Mouse (Mus musculus) right cerebral cortex, postnatal 14 days (tissue): ENCODE measurements around the gene Kcnmb3.

Experiments used
- DNase-seq: peaks from one replicate; pipeline ENCODE4 v3.0.0; 2022

The Kcnmb3 gene

DNA sequence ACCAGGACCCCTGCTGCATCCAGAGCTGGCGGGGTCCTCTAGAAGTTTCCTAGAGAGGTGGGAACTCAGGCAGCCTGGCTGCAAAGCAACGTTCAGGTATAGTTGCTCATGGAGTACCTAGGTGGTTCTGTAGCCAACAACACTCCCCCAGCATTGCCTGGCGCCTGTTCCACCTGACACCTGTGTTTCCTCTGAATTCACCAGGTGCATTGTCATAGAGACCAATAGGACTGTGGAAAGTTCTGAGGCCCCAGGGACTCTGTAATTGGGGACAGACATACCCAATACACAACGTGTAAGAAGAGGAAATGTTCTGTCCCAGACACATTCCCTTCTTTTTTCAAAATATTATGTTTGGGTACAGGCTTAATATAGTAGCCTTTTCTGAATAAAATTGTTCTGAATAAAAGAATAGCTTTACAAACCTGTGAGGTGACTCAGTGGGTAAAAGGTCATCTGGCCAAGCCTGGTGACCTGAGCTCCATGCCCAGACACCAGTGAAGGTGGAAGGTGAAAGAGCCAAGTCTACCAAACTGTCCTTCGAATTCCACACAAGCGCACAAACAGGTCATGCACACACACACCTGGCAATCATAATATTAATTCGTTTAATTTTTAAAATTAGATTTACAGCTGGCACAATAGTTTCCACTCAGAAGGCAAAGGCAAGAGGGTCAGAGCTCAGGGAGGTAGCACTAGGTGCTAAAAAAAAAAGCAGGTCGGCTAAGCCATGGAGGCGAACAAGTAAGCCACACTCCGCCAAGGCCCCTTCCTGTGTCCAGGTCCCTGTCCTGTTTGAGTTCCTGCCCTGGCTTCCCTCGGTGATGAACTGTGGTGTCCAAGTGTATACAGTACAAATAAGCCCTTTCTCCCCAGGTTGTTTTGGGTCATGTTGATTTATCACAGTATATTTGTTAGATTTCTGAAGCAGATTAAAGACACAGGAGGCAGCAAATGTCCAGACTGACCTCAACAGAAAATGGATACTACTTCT lies at the start of gene Kcnmb3:
Gene Kcnmb3 (minus strand): TSS at position 135 of the 994 bp plus-strand sequence.
- DNase-seq = no peak

DNA sequence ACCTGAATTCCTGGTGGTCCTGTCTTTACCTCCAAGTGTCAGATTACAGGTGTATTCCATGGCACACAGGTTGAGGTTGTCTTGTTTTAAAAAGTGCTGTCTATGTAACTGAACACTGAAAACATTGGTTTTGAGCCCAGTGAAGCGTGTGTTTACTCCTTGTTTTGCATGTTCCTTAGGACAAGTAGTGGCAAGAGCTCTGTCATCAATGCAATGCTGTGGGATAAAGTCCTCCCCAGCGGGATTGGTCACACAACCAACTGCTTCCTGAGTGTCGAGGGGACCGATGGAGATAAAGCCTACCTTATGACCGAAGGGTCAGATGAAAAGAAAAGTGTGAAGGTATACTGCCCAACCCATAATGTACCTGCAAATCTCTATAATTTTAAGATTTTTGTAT lies 46.1 kb upstream of the Kcnmb3 start:
- no peak for DNase-seq

DNA sequence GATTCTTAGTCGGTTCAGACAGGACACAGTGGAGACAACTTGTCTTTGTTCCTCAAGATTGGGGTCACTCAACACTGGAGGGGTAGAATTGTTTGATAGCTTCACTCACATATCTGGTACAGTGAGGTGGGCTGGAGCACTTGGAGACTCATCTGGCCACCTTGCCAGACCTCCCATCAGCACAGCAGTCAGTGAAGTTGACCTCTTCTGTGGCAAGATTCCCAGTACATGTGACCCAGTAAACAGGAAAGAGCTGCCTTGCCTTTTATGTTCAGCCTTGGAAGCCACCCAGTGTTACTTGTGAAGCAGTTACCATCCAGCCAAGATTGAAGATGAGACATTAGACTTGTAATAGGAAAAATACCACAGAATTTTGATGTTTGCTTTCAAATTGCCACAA lies 45.5 kb upstream of the Kcnmb3 start:
- DNase-seq = no peak

DNA sequence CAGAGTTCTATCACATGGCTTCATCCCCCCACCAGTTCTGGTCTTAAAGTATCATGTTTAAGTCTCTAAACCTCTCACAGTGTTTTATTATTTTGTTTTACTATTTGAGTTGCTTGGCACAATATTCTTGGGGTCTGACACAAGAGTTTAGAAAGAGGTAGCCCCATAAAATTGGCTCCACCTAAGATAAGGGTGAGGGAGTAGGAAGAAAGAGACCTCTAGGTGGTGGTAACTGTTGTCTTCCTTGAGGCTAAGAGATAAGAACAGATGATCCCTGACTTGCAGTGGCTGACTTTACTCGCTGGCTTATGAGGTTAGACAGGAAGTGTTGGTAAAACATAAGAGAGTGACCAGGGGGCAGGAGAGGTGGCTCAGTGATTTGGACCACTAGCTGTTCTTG lies 43.7 kb upstream of the Kcnmb3 start:
- no peak for DNase-seq

DNA sequence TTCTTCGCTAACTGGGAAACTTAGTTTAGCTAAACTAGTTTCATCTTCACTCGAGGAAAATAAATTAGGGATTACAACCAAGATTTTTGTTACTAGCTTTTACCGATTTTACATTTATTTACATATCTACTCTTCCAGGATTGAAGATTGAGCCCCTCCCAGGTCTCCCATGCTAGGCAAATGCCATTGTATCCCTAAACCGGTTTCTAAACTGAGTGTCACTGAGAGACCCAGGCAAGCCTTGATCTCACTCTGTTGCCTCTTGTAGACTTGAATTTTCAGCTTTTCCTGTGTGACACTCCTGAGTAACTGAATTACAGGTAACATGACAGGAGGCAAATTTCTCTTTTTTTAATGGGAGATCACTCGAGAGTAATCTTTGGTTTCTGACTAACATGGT lies 38.0 kb upstream of the Kcnmb3 start:
- no peak for DNase-seq

DNA sequence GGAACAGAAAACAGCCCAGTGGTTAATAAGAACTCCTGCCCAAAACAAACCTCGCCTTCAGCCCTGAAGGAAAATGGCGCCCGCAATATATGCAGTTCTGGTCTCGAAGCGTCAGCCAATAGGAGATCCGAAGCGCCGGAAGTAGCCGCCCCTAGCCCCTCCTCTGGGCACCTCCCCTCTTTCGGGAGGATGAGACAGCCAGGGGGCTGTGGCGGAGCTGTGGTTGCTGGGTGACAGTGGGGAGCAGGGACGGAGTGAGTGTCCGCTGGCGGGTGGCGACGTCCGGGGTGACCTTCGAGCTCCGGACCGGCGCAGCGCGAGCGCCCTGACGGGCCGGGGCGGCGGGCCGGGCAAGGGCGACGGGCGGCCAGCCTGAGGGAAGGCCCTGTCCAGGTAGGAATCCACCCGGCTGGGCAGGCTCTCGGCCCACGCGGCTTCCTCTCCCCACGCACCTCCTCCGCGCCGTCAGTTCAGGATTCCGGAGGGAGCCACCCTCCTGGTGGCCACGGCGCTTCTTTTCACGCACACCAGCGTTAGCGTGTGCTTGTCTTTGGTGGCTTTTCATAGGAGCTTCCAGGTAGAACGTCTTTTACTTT lies 37.4 kb upstream of the Kcnmb3 start, which contains the start of gene Mfn1:
Gene Mfn1 (plus strand): TSS at position 163 of the 596 bp plus-strand sequence.
- DNase-seq = peak; percentile 85

DNA sequence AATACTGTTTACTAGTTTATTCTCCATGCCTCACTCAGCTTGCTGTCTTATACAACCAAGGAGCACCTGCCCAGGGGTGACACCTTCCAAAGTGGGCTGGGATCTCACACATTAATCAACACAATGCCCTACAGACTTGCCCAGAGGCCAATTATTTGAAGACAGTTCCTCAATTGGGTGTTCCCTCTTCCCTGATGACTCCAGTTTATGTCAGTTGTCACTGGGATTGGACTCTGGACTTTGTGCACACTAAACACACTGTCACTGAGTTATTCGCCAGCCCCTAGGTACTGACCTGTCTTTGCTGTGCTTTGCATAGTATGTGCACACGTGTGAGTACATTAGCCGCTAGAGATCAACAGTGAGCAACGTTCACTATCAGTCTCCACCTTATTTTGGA lies 35.1 kb upstream of the Kcnmb3 start:
- DNase-seq = no peak

DNA sequence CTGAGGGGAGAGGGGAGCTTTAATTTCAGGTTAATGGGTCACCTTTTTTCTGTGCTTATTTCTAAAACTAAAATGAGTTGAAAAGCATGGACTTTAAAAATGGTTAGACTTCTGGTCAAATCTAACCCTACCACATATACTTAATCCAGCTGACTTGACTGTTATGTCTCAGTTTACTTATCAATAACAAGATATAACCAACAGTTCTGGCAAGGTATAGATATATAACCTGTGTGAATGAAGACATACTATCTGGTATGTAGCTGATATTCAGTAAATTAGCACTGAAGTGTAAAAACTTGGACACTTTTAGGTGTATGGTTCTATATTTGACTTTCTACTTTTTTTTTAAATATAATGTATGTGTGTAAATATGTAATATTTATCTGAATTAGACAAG lies 21.5 kb upstream of the Kcnmb3 start:
- DNase-seq = no peak

DNA sequence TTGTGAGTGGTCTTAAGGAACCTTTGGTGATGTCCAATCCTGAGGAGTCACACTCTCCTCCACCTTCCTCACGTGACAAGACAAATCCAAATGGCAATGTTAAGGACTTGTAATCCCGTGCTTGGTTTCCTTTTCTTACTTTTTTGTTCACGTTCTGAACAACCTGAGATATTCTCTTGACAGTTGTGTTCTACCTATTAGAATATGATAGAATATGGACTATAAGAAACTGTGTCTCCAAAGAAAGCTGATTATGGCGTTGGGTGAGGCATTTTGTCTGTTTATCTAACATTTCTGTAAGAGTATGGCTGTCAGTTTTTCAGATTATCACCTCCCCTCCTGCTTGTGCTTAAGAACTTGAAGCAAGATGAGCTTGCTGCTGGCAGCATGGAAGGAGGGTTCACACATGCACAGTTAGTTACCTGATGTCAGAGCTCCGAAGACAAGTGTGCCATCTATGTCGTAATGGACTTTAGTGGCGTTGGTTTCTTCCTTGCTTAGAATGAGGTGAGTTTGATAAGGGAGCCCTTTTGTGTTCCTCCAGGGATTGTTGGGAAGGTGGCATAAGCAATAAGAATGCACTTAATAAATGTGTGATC lies 20.8 kb upstream of the Kcnmb3 start:
- no peak for DNase-seq

DNA sequence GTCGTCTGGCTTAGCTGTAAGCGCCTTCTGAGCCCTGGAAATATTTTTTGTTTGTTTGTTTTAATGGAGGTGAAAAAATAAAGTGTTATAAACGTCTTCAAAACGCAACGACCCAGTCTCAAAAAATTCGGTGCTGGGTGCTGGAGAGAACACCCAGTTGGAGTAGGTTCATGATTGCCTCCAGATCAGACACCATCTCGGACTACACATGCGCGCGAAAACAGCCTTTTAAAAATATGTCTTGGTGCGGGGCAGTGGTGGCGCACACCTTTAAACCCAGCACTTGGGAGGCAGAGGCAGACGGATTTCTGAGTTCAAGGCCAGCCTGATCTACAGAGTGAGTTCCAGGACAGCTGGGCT lies 19.1 kb upstream of the Kcnmb3 start:
- no peak for DNase-seq

DNA sequence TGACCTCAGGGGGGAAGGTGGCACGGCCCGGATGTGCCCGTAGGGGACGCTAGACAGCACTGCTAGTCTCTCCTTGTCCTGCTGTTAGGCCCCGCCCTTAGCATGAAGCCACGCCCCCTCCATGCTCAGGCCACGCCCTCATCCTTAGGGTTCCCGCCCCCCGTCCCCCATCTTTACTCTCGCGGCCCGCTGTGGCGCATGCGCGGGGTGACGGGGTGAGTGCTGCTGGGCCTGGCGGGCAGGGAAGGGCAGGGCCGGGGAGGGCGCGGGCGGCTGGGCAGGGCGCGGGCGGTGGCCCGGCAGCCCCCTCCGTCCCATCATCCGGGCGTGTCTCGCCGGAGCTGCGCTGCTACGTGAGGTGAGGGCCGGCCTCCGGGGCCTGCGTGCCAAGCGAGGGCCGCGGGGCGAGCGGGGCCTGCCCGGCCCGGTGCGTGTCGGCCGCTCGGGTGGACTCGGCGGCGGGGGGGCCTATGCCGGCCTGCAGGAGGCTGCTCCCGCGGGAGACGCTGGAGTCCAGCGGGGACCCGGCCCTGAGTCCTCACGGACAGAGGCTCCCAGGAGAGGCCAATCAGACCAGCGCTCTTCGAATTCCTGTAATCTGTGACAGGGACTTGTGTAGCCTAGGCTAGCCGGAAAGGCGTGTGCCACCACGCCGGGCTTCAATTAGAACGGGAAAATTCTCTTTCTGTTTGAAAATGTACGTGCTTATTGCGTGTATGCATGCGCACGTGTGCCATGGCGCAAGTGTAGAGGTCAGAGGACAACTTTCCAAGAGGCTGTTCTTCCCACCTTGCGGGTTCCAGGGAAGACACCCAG lies 18.6 kb upstream of the Kcnmb3 start:
- peak; percentile 93 for DNase-seq

DNA sequence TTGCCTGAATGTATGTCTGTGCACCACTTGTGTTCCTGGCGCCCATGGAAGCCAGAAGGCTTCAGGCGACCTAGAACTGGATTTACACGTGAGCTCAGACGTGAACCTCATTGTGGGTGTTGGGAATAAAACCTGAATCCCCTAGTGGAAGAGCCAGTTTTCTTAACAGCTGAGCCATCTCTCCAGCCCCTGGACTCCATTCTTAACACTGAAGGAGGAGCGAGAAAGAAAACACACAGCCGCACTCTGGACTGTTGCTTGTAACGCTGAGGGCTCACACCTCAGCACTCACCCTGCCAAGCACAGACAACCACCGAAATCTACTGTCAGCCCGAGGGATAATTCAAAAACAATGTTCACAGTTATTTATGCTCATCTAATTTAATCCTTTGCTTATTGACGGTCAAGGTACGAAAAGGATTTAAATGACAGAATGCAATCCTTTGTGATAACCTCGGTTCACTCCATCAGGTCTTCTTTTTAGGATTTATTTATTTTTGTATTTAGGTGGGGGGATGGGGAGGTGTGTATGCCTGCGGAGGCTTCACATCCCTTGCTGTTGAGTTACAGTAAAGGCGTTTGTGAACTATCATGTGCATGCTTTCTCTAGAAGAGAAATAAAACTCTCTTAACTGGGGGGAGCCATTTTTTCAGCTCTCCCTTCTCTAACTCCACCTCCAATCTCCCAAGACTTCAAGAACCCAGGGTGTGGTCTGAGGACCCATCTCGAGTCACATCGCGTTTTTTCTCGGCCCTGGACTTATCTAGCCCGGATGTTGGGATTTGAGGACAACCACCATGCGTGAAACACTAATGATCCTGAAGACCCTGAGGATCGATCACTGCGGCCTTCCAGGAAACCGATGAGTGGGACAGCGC lies 17.7 kb upstream of the Kcnmb3 start, which contains the start of gene Zfp639:
Gene Zfp639 (plus strand): TSS at position 764 of the 879 bp plus-strand sequence.
- DNase-seq = no peak

DNA sequence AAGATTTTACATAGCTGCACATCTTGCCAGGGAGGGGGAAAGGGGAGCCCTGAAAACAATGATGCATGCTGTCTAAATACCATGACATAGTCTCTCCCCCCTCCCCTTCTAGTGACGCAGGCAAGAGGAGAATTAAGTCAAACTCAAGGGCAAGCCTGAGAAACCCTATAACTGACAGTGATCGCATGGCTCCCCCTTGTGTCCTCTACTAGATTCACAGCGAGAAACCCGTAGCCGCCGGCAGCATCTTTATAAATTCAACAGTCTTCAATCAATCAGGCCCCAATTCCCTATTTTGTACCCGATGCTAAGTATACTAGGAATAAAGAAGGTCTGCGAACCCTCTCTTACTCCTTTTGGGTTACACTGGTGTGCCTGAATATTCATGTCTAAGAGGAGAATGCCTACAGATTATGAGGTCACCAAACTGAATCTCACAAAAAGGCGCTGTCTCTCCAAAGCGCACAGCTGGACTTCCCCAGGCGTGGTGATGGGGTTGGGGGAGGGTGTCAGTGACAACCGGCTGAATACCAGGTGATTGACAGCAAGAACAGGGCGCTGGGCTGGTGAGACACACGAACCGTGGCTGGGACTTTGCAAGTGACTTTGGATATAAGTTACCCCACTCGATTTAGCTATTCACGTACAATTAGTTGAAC lies 16.8 kb upstream of the Kcnmb3 start:
- peak; percentile 62 for DNase-seq

DNA sequence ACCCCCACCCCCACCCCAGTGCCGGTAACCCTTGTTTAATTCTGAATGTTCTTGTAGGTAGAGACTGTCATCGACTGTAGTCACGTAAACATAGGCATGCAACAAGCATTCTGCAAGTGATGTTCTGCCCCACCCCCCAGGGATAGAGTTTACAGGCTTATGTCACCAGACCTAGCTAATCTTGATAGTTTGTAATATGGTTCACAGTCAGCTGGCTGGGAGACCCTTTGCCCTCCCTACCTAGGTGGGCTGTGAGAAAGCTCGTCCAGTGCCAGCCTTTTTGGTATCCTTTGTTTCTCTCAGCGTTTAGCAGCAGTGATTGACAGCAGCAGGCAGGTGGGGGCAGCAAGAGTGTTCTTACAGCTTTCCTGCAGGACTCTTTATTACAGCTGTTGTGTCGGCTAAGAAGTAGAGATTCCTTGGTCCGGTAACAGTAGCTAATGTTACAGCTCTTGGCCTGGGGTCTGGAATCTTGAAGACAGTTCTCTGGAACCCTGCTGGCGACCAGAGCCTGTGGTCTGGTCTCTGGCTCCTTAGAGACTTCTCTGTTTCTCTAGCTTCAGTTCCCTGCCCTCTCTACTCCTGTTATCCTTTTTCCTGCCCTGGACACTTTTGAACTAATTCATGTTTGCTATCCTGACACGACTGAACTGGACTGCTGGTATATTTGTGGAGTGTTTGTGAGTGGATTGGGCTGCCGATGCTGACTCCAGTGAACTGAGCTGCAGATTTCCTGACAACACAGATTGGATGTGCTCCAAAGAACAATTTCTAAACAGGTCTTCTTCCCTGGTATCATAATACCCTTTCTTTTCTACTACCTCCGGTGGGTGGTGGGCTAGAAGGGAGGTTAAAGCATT lies 14.6 kb upstream of the Kcnmb3 start:
- no peak for DNase-seq

DNA sequence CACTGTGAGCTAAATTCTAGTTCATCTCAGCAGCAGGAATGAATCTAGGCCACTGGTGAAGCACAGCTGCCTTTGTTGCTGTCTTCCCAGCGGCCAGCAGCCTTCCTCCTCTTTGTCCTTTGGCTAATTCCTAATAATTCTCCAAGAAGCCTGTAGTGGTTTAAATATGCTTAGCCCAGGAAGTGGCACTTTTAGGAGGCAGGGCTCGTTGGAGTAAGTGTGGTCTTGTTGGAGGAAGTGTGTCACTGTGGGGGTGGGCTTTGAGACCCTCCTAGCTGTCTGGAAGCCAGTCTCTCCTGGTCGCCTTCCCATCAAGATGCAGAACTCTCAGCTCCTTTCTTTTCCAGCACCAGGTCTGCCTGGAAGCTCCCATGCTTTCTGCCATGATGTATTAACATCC lies 13.8 kb upstream of the Kcnmb3 start:
- no peak for DNase-seq

DNA sequence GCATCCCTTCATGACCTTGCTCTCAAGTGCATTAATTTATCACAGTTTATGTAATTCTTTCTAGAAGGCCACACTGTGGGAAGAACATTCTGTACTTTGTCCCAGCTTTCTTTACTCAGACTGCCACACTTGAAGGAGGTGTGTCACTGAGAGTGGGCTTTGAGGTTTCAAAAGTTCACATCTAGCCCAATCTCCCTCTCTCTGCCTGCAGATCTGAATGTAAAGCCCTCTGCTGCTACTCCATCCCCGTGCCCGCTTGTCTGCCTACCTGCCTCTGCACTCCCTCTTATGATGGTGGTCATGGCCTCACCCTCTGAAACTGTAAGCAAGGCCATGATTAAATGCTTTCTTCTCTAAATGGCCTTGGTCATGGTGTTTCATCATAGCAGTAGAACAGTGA lies 8.3 kb upstream of the Kcnmb3 start:
- no peak for DNase-seq

DNA sequence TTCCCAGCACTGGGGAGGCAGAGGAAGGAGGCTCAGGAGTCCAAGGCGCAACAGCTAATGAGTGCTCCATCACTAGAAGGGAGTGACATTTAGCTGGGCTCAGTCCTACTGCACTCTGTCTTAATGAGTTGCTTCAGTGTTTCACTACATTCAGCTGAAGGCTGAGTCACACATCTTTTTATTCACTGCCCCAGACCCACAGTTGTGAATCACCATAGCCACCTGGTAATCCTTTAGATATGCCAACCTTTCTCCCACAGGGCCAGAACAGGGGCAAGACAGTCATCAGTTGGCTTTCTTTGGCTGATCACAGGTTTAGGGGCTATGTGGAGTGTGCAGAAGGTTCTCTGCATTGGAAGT lies 4.7 kb upstream of the Kcnmb3 start:
- DNase-seq = no peak

DNA sequence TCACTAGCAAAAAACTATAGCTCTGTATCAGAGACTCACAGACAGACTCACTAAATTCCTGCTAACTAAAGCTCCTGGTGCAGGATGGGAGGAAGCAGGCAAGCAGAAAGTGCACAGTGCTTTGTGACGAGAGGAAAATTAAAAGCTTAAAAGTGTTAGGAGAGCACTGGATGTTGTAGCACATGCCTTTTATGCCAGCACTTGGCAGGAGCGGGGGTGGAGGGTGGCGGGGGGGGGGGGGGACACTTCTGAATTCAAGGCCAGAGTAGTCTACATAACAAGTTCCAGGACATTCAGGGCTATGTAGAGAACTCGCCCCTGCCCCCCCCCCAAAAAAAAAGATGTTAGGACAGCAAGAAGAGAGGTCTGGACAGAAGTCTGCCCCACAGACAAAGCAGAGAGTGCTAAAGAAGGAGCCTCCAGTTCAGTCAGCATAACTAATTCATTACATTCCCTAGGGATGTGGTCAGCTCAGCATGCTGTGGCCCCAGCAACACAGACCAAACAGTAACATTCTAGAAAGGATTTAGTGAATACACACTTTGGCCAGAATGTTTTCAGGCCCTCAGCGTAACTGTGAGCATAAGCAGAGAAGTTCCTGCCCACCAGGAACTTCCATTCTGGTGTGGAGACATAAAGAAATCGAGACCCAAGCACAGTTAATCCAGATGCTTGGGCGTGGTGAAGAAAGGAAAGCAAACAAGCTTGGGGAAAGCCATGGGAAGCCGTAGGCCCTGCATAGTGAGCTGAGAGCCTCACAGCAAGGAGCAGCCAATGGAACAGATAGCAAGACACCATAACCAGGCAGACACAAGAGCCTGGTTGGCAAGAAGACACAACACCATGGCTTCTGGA lies 4.1 kb upstream of the Kcnmb3 start:
- no peak for DNase-seq

DNA sequence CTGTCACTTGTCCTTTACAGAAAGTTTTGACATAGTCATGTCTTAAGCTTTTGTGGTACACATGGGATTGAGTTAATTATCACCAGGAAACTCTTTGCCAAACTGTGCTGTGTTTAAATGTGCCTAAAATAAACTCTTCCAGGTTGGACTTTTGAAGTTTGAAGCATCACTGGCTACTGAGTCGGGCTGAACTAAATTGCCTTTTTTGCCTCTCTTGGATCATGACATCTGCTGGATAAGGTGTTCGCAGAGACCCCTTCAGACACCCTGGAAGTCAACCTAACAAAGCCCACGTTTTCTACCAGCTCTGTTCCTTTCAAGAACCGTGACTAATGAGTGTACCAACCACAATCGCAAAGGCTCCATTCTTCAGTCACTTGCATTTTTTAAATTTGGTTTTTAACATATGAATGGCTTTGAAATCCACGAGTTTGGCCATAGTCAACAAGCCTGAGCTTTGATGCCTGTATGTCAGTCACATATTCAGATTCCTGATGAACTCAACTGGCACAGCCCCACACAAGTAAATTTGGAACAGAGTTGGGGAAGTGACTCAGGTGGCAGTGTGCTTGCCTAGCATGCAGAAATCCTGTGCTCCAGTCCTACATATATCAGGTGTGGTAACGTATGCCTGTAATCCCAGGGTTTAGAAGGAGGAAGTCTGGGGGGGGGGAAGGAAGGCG lies 3.2 kb upstream of the Kcnmb3 start:
- DNase-seq = no peak
